Mouse (Mus musculus): ENCODE measurements around the gene Rnf43. TPM values are rescaled to one million over a fixed set of nuclear protein-coding genes. Genes with fewer than 3 reads are reported as not detected.

The Rnf43 gene
- total RNA-seq, 1 experiment from 2014 or later = 5.8 TPM

DNA sequence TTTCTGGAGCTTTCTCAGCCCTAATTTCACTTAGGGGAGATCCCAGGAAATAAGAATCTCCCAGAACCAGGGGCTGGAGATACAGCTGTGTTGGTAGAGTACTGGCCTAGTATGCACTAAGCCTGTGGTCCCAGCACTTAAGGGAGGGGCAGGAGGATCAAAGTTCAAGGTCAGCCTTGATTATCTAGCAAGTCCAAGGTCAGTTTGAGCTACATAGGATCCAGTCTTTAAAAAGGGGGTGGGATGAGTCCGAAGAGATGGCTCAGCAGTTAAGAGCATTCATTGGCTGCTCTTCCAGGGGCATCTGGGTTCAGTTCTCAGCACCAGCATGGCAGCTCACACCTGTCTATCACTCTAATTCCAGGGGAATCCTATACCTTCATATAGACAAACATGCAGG lies 89.8 kb downstream of the Rnf43 start:
- no peak for ATAC-seq (replicated peaks; ENCODE audit: insufficient number of reproducible peaks, low FRiP score, low TSS enrichment, poor library complexity, severe bottlenecking)

DNA sequence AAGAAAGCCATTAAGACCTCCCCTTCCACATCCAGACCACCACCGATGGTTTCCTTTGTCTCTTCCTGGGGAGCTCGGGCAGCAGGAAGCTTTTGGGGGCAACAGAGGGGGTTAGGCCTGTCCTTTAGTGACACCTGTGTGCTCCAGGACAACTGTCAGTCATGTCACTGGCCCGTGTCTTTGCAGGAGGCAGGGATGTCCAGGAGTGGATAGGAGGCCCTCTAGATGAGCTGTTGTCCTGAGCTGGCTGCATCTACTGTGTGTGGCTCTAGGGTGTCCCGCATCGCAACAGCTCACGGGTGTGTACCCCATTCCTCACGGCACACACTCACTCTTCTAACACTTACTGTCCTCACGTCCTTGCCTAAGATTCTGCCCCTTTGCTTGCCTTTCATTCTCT lies 90.7 kb downstream of the Rnf43 start:
- ATAC-seq (replicated peaks; ENCODE audit: insufficient number of reproducible peaks, low FRiP score, low TSS enrichment, poor library complexity, severe bottlenecking) = no peak

DNA sequence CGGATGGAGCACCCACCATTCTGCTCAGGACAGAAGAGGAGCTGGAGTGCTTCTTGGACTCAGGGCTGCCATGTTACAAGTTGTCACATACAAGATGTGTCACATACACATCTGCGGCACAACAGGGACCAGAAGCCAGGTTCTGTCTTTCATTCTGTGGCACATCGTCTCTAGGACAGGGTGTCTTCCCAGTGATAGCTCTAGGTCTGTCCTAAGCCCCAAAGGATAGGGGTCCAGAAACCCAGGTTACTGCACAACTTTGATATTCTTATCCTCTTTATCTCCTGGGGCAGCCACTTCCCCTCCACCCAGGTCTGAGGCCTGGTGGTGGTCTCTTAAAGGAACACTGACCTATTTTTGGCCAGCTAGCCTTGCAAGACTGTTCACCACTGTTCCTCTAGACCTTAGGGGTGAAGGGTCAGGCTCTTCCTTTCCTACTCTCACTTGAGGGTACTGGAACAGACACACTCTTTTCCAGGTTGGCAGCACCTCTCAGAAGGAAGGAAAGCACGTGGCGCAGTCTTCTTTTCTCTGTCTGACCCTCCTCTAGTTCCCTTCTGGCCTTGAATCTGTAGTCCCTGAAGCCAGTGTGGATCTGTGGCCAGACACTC lies 91.5 kb downstream of the Rnf43 start:
- no peak for ATAC-seq (replicated peaks; ENCODE audit: insufficient number of reproducible peaks, low FRiP score, low TSS enrichment, poor library complexity, severe bottlenecking)

DNA sequence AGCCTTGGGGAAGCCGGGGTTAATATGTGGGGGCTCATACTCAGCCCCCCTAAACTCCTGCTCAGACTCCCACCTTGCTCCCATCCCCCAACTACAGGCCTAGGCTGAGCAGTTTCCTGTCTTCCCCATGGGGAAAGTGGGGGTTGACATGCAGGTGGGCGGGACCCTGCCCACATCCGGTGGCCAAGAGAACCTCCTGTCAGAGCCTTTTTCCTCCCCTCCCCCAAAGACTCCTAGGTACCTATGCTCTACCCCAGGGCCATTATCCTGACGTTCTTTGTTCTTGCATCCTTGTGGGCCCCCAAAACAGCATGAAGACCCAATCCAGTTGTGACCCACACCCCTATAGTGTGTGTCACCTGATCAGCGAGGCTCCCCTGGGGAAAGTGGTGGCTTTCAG lies 92.1 kb downstream of the Rnf43 start:
- peak; percentile 15; the same call in 1 of the 2 replicates for ATAC-seq (replicated peaks; ENCODE audit: insufficient number of reproducible peaks, low FRiP score, low TSS enrichment, poor library complexity, severe bottlenecking)

DNA sequence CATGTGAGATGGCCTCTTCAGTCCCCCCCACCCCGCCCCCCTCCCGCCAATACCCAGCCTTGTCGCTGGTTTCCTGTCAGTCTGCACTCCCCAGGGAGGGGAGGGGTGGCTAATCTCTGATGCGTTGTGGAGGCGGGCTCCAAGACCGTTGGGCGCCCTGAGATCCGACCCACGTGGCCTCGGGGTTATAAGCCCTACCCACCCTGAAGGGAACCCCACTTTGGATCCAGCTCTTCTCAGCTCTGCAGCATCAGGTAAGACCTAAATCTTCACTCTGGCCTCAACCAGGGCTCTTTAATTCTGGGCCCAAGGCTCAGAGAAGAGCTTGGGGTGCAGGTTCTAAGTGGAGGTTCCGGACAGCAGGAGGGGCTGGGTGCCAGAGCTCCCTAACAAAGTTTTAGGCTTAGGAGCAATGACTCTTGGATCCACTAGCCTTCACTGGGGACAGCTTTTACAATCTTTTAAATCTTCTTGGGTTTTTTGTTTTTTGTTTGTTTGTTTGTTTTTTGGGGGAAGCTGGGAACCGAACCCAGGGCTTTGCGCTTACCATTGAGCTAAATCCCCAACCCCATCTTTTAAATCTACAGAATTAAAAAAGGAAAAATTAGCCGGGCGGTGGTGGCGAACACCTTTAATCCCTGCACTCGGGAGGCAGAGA lies 93.0 kb downstream of the Rnf43 start:
- ATAC-seq (replicated peaks; ENCODE audit: insufficient number of reproducible peaks, low FRiP score, low TSS enrichment, poor library complexity, severe bottlenecking) = peak; percentile 44

DNA sequence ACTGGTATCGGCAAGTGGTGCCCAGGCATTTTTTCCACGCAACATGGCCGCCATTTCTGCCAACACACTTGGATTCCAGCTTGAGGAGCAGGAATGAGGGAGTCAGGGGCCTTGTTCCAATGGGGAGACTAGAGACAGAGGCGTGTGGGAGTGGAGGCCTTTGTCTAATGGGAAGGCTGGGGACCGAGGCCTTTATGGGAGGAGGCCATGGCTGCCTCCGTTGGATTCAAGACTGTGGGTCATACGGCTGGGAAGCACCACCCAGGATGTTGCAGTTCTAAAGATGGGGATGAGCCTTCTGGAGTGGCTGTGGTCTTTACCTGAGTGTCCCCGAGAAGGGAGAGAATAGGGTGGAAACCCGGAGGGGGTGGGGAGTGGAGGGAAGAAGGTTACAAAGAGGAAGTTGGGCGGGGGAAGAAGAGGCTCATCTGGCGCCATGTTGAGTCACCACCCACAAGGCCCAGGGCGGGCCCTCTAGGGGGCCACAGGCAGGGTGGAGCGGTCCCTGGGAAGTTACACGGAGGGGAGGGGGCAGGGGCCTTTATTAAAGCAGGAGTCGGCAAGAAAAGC lies 93.8 kb downstream of the Rnf43 start:
- peak; percentile 32 for ATAC-seq (replicated peaks; ENCODE audit: insufficient number of reproducible peaks, low FRiP score, low TSS enrichment, poor library complexity, severe bottlenecking)

DNA sequence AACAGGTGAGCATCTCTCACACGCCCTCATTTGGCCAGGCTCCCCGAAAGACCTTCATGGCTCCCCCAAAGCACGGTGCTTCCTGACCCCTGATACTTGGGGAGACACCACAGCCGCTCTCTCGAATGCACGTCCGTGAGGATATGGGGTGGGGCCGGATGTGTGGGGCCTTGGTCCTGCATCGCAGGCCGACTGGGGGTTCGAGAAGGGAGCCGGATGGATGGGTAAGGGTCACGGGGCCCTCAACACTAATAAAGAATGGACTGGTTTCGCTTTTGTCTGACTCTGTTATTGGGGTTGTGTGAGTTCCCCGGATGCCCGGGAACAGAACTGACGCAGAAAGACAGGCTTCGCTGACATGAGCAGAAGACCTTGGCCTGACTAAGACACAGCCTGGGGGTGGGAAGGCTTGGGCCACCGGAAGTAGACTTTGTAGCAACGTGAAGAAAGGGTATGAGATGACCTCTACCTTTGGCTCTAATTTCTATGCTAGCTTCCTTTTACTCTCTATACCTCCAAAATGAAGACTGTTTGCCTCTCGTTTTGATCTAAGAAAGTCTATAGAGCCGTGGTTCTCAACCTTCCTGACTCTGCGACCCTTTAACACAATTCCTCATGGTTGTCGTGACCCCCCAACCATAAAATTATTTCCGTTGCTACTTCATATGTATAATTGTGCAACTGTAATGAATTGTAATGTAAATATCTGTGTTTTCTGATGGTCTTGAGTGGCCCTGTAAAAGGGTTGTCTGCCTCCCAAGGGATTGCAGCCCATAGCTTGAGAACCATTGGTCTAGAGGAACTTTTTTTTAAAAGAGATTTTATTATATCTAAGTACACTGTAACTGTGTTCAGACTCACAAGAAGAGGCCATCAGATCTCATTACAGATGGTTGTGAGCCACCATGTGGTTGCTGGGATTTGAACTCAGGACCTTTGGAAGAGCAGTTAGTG lies 94.8 kb downstream of the Rnf43 start:
- no peak for ATAC-seq (replicated peaks; ENCODE audit: insufficient number of reproducible peaks, low FRiP score, low TSS enrichment, poor library complexity, severe bottlenecking)

DNA sequence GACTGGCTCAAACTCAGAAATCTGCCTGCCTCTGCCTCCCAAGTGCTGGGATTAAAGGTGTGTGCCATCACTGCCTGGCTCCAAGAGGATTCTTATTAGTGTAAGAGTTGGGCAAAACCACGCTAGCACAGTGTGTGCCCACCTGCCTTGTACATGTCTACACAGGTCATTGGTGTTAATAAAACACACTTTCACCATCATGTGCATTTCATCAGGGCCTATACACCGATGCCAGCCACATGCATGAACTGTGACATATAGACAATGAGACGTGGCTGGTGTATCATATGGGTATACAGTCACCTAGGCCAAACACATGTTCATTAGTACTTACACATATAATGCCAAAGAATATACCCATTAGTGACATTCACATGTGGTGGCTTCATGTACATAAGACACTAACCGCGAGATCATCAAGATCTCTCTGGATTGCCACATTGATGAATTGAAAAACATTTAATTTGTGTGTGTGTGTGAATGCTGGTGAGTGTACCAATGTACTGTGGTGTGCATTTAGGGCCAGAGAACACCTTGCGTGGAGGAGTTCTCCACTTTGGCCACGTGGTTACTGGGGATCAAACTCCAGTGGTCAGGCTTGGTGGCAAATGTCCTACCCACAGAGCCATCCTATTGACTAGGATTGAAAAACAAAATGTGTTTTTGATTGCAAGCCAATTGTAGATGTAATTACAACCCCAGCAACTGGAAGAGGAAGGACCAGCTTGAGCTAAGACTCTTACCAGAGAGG lies 95.8 kb downstream of the Rnf43 start:
- ATAC-seq (replicated peaks; ENCODE audit: insufficient number of reproducible peaks, low FRiP score, low TSS enrichment, poor library complexity, severe bottlenecking) = no peak

DNA sequence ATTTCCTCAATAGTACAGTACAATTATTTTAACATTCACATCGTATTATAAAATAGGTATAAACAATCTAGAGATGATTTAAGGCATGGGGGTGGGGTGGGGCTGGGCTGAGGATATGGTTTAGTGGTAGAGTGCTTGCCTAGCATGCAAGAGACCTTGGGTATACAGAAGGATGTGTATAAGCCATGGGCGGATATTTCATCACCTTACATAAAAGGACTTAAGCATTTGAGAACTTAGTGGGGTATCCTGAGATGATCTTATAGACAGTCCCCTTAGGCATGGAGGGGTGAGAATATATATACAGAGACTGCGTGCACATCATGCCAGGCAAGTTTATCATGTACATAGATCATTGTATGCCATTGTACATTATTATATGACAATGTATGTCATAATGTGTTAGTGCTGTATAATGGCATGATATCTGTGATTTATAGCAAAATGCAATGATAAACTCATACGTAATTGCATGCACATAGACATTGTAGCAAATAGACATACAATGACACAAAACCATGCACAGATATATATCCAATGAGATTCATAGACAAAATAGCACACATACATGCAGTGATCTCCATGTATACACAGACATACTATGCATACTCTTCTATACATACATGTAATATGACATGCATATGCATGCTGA lies 96.6 kb downstream of the Rnf43 start:
- no peak for ATAC-seq (replicated peaks; ENCODE audit: insufficient number of reproducible peaks, low FRiP score, low TSS enrichment, poor library complexity, severe bottlenecking)

DNA sequence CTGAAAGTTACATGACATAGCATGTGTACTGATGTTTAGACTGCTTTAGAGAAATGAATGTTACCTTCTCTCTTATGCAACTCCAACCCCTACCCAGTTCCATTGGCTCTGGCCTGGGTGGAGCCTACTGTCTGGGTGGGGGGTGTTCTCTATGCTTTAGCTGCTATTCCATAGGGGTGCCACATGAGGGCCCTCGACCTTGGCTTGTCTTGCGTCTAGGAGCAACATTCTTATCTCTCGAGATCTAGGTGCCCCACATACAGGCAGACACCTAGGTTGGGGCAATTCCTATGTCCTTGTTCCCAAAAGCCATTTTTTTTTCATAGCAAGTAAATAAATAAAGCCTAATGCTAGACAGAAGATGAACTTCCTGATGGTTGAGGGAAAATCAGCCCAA lies 97.1 kb downstream of the Rnf43 start:
- ATAC-seq (replicated peaks; ENCODE audit: insufficient number of reproducible peaks, low FRiP score, low TSS enrichment, poor library complexity, severe bottlenecking) = peak; percentile 11

DNA sequence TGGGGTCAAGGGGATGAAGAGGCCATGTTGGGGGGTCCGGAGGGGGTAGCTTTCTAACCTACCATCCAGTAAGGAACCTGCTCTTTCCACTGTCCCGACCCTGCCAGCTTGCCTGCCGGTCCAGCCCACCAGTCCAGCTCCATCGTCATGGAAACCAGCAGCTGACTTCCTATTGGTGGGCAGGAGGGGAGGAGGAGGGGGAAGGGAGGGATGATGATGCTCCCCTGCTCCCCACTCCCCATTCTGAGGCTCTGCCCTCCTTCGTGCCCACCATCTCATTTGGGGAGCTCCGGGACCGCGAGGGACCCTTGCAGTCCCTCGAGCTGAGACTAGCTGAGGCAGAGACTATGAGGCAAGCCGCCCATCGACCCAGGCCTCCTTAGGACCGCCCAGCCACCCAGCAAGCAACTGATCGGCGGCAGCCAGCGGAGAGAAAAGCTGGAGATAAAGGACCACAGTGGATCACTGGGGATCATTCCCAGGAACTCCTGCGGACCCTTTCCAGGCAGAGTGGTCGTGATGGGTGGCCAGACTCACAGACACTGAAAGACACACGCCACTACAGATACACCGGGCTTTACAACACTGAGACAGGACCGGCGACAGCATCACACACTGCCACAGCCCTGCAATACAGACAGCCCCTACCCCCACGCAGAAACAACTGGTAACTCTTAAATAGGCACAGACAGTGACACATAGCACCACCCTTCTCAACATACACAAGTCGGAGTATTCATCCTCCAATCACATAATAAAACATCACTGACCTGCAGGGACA lies 98.0 kb downstream of the Rnf43 start, which contains the start of gene Tspoap1:
Gene Tspoap1, plus strand, starts transcription at position 241 of the 781 bp plus-strand sequence.
- no peak for ATAC-seq (replicated peaks; ENCODE audit: insufficient number of reproducible peaks, low FRiP score, low TSS enrichment, poor library complexity, severe bottlenecking)

DNA sequence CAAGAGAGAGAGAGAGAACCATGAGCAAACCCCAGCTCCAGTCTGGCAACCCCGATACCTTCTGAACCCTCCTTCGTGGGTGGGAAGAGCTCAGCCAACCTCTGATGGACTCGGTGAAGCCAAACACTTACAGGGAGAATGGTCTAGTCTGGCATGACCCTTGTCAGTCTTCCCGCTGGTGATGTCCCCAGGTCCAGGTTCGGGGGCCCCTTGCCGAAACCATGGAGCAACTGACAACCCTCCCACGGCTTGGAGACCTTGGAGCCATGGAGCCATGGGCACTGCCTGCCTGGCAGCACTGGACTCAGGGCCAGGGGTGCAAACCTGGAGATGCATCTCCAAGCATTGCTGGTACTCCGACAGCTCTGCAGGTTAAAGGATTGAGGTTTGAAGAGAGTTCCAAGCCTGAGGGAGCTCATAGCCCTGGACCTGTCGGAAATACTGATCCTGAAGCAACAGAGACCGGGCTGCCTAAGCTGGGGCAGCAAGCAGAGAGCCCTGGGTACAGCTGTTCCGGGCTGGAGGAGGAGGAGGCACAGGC lies 98.7 kb downstream of the Rnf43 start:
- ATAC-seq (replicated peaks; ENCODE audit: insufficient number of reproducible peaks, low FRiP score, low TSS enrichment, poor library complexity, severe bottlenecking) = no peak

DNA sequence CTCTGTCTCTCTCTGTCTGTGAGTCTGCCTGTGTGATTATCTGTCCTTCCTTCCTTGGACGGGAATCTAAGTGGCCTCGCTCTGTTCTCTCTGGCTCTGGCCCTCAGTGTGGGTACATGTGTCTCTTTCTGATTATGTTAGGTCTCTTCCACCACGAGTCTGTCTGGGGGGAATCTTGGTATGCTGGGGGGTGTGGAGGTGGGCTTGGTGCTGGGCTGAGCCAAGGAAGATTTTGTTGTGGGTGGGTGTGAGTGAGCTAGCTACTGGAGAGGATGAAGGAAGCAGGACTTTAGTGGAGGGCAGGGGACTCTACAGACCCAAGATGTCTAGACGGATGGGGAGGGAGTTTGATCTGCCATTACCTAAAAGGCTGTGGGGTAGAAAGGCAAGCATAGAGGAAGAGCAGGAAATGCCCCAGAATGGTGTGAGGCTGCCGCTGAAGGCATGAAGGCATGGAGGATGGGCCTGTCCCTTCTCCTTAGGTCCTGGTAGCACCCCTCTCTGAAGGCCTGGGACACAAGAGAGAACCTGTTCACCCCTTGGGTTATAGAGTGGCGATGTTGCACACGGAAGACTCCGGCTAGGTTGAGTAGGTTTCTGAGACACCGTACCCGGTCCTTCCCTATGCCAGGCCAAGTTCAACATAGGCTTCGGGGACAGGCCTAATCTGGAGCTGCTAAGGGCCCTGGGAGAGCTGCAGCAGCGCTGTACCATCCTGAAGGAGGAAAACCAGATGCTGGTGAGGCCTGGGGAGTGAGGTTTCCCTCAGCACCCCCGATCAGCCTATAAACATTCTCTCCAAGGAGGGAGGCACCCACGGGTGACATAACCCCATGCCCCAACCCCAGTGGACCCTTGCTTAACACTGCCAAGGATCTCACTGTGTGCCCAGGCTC lies 99.5 kb downstream of the Rnf43 start:
- no peak for ATAC-seq (replicated peaks; ENCODE audit: insufficient number of reproducible peaks, low FRiP score, low TSS enrichment, poor library complexity, severe bottlenecking)

DNA sequence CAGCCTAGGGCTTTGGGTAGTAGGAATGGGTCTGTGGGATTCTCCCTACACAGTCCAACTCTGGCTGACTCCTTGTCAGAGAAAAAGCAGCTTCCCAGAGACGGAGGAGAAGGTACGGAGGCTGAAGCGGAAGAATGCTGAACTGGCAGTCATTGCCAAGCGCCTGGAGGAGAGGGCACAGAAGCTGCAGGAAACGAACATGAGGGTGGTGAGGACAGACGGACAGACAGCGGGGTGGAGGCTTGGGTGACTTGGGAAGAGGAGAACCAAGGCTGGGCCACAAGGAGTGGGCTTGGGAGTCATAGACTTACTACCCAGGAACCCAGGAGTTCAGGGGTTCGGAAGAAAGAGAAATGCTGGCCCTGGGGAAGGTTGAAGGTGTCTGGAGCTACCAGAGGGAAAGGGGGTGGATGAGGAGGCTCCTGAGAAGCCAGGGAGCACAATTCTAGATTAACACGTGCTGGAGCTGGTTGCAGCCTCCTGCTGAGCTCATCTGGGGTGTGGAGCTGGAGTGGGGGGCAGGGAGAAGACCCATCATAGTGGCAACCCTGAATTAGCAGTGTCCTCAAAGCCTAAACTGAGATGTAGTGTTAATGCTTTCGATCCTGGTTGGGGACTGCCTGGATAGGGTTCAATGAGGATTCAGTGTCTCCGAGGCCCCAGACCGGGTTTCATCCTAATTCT lies 100.3 kb downstream of the Rnf43 start:
- no peak for ATAC-seq (replicated peaks; ENCODE audit: insufficient number of reproducible peaks, low FRiP score, low TSS enrichment, poor library complexity, severe bottlenecking)

DNA sequence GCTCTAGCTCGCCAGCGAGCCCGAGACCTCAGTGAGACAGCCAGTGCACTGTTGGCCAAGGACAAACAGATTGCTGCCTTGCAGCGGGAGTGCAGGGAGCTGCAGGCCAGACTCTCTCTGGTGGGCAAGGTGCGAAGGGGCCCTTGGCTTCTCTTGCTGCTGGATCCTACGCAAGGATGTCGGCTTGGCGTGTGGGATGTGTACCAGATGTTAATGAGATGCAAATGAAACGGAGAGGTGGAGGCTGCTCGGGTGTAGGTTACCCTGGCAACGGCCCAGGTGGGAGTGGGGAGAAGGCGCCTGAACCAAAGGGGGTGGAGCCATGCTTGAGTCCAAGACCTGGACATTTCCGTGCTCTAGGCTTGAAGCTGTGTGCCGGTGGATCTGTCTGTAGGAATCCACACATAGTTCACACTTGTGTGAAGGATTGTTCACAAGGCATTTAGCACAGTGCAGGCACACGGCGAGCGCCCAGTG lies 101.0 kb downstream of the Rnf43 start:
- no peak for ATAC-seq (replicated peaks; ENCODE audit: insufficient number of reproducible peaks, low FRiP score, low TSS enrichment, poor library complexity, severe bottlenecking)

All from monocyte, adult 5-6 weeks (primary cell).